Mouse (Mus musculus) heart, adult 2 months (tissue): ENCODE results near the gene Nfatc2.

Experiments used
- CTCF ChIP-seq: fragments of 200-600 bp; IDR thresholded peaks from 2 replicates; pipeline ENCODE4 v1.8.1; 2022; ENCODE audit warnings: antibody characterized with exemption, mild to moderate bottlenecking, moderate library complexity
- EP300 ChIP-seq: fragments of 200-500 bp; IDR thresholded peaks from 2 replicates; pipeline ENCODE4 v1.6.1; 2011; ENCODE audit warnings: low read depth, low read length, control low read depth; ENCODE audit not compliant: insufficient read depth
- POLR2A ChIP-seq: fragments of 200-500 bp; IDR thresholded peaks from 2 replicates; pipeline ENCODE4 v1.6.1; 2011; ENCODE audit warnings: mild to moderate bottlenecking, low read depth, low read length, control low read depth; ENCODE audit not compliant: insufficient read depth

DNA sequence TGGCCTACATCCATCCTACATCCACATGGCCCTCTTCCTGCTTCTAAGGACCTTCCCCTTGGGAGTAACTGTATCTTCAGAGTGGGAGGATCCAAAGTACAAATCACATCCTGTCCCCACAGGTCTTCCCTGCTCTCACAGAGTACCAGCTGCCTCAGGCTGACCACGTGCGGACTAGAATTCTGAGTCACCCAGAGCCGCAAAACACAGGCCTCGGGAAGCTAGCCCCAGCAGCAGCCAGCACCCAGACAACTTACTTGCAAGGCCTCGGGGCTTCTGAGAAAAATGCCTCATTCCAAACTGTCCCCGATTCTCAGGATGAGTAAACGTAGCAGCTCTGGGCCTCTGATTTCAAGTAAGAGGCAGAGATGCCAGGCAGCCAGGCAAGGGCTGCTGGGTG, 109.7 kb downstream of the Nfatc2 start:
- TF ChIP-seq CTCF, result no peak
- TF ChIP-seq EP300, result no peak
- no peak for TF ChIP-seq POLR2A
